Mouse (Mus musculus) cerebral cortex, adult 2 months (tissue): ENCODE data around the gene Rps6kc1.

Experiments used
- WGBS: fragments of 180-500 bp; shearing (Covaris S2); methylation state at CpG from one replicate; pipeline ENCODE4 v1.1.7; 2018; 5-methylcytosine and 5-hydroxymethylcytosine counted together

Gene Rps6kc1

DNA sequence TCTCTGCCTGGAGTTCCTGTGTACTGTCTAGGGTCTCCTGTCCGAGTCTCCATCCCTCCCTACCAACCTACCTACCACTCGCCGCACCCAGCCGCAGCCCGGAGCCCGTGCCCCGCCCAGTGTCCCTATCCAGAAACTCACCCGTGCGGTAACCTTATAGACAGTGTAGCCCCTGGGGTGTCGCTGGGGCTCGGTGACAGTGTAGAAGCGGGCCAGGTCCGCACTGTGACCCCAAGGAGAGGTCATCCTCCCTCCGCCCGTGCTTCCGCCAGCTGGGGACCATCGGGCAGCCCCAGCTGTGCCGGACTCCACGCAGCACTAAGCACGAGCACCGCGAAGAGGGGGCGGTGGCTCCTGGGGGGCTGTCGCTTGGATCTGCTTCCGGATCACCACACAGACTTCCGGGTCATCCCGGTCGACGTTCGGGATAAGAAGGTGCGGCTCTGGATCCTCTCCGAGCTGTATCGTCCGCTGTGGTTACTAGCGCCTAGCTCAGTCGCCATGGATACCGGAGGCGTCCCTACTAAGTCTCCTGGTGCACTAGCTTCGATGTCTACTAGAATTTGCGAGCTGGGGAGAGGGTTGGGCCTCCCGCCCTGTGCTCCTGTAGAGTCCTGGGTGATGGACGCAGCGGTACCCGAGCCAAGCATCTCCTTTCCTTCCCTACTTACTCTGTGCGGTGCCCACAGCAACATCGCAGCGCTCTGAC is at the start of gene Rps6kc1:
Gene Rps6kc1, minus strand, starts transcription at position 356 of the 709 bp plus-strand sequence.
- under 1% methylated on average over 47 of the region's 47 CpGs for WGBS

DNA sequence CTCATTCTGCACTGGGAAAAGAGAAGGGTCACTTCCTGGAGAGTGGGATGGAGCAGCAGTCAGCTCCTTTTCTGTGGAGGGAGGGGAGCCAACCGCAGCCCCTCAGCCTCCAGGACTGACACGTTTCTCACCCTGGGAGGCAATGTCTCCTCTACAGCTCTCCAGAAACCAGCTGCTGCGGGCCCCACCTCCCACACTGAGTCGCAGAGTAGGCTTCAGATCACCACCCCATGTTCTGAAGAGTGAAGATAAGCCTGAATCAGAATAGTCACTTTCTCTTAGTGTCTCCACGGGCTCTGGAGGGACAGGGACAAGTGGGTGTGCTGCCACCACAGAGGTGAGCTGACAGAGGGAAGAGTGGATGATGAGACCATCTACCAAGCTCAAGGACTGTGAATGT is 47.3 kb upstream of the Rps6kc1 start:
- 61% methylated on average over 5 of the region's 5 CpGs for WGBS

DNA sequence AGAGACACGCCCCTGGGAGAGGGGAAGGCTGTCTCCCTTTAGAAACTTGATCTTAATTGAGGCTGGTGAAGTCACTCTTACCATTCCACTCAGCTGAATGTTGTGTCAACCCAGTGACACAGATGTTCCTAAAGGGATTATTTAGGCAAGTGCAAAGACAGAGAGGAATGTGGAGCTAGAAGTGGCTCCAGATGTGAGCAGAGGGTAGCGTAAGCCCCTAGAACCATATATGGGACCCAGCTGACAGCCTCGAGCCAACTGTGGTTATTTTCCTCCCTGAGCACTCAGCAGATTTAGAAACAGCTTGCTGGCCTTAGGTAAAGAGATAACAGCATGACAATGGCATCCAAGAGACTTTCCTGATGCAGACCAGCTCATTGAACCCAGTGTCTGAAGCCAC is 41.4 kb upstream of the Rps6kc1 start:
- WGBS, result 78% methylated on average over 3 of the region's 3 CpGs

DNA sequence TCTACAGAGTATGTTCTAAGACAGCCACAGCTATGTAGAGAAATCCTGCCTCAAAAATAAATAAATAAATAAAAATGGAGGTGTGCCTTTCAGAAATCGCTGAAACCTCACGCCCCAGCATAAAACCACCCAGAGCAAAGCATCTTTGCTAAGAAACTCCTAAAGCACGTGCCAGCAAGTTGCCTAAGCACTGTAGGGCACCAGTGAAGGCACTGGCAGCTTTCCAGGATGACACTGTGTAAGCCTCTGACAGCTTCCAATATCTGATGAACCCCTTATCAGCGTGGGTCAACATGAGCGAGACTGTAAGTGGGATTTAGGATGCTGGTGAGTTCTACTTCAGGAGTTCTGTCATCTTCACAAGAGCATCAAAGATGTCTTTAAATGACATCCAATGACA is 39.4 kb upstream of the Rps6kc1 start:
- WGBS, result 86% methylated on average over 5 of the region's 5 CpGs

DNA sequence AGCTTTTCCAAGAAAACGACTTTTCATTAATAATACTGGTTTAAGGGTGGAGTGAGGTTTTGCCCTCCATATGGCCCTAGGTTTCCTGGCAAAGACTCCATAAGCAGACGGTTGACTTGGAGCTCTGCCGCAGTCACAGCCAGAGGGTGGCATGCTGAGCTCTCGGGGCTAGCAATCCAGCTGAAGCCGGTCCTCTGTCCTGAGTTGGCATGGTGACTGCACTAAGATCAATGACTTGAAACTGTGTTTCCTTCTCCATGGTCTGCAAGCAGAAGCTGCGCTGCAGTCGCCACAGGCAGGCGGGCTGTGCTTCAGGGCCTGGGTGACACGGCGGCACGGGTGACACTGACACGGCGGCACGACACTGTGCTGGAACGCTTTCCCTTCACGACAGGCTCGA is 37.3 kb upstream of the Rps6kc1 start:
- WGBS, result 82% methylated on average over 17 of the region's 17 CpGs

DNA sequence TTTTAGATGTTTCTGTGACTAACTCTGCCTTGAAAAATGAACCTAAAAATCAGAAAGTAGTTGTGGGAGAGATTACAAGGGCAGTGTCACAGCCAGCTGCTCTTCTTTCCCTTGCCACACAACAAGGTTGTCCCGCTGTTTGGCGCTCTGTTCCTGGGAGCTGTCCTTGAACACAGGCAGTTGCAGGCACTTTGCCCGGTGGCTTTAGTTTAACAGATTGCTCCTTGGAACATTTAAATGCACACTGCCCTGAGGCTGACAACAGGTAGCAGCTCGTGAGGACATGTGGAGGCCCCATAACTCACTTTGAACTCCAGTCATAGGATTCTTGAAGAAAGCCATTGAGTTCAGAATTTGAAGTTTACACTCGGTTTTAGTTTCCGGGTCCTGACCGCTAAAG is 36.9 kb upstream of the Rps6kc1 start:
- 87% methylated on average over 7 of the region's 7 CpGs for WGBS

DNA sequence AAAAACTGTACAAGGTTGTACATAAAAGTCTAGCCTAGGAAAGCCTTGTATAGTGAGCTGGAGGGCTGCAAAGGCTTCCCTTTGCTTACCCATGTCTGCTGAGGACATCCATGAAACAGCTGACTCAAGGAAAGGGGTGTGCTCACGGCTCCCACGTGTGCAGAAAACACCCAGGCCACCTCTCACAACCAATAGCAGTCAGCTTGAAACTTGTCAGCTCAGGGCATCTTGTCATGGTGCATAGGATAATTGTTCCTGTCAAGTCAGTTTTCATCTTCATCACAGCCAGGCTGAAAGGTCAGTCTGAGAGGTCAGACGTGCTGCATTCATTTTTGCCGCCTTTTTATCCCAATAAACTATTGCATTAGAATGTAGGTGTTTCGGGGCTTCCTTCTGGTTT is 36.4 kb upstream of the Rps6kc1 start:
- WGBS, result 81% methylated on average over 5 of the region's 5 CpGs

DNA sequence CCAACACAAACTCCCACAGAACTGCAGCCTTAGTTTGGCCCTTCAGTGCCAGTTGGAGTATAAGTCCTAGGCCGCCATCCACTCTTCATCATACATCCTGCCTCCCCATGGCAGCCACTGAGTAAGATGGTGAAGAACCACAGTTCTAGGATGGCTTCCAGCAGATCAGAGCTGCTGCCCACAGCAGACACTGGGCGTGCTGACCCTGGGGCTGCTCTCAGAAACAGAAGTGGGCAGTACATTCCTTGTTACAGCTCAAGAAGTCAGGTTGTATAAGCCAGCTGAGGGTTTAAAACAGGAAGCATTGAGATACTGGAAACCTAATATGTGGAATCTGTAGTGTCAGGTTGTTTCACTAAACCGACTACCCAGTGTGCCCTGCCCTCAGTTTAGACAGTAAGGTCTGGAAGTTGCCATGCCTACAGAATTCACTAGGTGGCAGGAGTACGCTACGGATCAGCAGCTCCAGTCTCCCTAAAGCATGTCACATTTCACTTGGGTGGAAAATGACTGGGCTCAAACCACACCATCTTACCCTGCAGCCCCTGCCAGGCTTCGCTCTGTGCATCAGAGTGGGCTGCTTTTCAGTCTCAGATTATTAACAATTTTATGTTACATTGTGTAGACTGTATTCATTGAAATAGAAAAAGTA is 32.7 kb upstream of the Rps6kc1 start:
- 40% methylated on average over 6 of the region's 6 CpGs for WGBS

DNA sequence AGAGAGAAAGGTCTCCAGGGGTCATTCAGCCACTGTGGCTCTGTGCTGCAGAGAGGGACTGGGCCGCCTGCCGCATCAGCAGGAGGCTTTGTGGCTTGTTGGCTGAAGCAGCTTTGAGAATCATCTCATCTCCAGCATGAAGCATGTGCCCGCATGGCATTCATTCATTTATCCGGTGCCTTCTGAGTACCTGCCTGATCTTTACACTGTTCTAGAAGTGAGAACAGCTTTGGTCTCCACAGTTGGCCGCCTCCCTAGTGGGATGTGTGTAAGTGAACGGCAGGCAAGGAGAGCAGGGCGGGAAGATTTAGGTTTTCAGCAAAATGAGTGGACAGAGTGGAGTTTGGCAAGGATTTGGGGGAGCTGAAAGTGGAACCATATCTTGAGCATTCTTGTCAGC is 28.2 kb upstream of the Rps6kc1 start:
- WGBS, result 81% methylated on average over 7 of the region's 7 CpGs

DNA sequence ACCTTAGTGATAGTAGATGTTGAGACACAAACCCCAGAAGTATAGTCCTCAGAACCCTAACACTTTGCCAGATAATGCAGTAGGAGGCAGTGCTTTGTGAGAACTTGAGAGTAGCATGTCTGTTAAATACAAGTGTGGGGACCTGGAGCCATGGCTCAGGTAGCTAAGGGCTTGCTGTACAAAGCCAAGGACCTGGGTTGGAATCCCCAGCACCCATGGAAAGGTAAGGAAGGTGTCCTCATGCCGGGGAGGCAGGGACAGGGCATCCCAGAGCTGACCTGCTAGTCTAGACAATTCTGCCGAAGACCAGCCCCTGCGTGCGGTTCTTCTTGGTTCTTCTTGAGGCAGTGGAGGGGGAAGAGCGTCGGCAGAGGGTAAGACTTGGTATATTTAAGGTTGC is 18.6 kb upstream of the Rps6kc1 start:
- WGBS, result 90% methylated on average over 6 of the region's 6 CpGs

DNA sequence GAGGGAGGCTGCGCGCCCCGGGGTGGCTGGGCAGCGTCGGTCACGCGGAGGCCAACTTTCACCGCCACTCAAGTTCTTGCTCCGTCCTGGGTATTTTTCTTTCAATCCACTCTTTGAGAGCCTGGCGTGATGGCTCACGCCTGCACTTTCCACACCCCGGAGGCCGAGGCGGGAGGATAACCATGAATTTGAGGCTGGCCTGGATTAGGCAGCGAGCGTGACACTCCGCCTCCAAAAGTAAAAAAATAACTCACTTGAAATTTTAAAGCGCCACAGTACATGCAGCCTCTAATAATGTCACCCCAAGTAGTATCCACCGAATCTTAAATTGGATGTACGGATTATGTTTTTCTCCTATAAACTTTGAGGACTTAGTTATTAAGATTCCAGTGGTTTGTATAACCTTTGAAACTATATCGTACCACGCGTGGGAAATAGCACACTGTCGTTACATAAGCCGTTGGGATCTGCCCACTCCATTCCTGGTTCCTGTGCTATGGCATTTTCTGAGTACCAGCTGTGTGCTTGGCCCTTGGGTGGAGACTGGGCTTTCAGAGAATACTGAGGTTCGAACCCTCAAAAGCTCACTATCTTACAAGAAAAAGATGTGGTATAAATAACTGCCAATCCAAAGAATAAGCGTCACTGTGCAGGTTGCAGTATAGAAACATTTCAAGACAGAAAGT is 17.6 kb upstream of the Rps6kc1 start:
- WGBS, result 2% methylated on average over 27 of the region's 27 CpGs

DNA sequence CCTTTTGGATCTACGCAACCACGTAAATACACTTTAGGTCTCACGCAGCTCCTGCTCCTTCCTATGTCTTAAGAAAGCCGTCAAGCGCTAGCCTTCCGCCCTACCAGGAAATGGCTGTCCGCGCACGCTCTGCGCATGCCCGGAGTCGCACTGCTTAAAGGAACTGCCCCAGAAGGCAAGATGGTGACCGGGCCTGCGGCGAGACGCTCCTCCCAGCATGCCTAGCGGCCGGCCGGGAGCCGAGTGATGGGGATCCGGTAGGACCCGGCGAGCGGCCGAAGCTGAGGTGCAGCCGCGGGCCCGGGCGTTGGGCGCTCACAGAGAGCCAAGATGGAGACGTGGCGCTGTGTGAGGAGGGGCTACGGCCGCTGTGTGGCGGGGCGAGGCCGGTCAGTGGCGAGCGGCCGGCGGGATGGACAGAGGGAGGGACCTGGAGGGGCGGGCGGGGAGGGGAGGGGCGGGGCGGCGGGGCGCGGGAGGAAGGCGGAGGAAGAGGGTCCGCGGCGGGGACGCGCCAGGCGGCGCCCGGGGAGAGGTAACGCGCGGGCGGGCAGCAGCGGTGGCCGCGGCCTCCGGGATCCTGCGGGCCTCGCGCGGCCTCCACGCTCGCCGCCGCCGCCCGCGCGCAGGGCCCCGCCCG is 16.9 kb upstream of the Rps6kc1 start:
- WGBS, result 2% methylated on average over 57 of the region's 79 CpGs

DNA sequence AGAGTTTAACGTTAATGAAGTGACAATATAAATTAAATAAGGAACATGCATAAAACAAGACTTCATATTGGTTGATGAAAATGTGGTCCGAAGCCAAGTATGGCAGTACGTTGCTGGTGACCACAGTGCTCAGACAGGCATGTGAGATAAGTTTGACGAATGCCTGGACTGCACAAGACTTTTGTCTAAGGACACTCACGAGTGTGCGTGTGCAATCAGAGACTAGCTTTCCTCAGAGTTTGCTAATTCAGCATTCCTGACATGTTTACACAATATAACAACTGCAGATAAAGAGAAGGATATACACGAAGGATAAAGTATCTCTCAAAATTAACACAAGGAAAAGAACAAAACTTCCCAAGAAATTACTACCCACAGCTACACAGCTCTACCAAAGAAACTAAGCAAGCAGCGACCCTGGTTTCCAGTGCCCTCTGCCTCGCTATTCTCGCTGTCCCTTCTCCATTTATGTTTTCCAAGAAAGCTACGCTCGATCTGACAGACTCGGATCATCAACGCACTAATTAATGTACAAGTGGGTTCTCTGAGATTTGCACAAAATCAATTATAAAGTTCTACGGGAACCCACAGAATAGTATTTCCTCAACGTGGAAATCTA is 16.3 kb upstream of the Rps6kc1 start:
- 13% methylated on average over 16 of the region's 16 CpGs for WGBS

DNA sequence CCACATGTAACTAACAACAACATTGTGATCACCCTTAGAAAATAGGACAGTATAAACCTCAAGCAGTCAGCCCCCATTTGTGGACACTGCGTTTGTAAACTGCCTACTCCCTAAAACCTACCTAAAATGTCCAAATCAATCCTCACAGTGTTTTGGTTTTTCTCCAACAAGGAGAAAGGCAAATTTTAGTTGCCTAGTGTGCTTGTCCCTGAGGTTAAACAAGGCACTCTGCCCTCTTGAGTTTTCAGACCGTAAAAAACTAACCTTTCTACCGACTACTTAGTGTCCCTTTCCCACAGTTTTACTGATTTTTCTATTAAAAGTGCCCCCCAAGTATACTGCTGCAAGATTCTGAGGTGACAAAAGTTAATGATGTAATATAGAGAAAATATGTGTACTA is 15.7 kb upstream of the Rps6kc1 start:
- WGBS, result 91% methylated on average over 3 of the region's 3 CpGs

DNA sequence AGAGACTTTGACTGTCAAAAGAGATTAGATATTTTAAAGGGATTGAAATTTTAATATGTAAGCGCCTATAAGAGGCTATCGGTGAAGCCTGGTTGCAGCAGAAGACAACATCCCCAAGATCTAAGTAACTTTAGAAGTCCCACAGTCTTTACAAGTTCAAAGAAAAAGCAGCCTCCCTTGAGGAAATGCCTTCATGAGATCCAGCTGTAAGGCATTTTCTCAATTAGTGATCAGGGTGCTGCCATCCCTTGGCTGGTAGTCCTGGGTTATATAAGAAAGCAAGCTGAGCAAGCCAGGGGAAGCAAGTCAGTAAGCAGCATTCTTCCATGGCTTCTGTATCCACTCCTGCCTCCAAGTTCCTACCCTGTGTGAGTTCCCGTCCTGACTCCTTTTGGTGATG is 13.2 kb upstream of the Rps6kc1 start, which contains the start of gene Angel2:
Gene Angel2, plus strand, starts transcription at position 301 of the 400 bp plus-strand sequence.
- WGBS, result 89% methylated on average over 3 of the region's 3 CpGs

DNA sequence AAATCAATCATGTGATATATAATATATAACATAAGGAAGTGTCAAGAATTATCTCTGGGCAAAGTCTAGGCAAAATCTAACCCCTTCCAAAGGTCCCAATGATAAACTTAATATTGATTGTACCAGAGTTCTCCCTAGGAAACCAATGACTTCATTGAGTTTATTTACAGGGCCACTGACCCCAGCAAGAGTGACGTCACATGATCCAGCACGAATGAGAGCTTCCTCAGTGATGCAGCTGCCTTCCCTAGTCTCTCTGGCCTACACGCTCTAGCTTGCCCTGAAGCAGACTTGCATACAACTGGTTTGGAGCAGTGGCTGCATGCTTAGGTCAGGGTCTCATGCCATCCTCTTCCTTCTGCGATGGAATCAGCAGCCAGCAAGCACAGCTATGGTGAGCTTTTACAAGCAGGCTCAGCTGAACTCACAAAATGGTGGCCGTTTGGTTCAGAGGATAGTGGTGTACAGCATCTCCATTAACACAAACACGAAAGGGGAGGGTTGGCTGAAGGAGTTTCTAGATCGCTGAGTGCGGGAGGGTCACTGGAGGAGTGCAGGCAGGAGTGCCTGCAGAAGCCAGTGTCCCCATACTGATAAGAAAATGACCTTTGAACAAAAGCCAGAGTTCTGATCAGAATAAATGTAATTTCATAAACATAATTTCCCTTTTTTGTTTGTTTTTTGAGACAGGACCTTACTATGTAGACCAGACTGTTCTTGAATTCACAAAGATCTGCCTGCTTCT is 8.3 kb upstream of the Rps6kc1 start:
- WGBS, result 67% methylated on average over 8 of the region's 8 CpGs

DNA sequence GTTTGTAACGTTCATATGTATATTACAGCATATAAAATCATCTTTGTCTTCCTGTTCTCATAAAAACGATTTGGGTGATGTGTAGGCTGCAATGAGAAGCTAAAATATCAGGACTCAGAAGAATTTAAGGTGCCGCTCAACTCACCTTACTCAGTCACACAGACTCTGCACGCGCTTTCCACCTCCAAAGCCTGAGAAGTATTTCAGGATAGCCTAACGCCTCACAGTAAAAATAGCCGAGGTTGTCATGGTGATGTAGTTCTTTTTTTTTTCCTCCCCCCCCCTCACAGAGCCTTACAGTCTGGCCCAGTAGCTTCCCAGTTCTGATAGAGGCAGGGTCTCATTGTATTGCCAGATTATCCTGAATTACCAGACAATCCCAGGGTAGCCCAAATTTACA is 7.4 kb upstream of the Rps6kc1 start:
- WGBS, result 30% methylated on average over 7 of the region's 7 CpGs

DNA sequence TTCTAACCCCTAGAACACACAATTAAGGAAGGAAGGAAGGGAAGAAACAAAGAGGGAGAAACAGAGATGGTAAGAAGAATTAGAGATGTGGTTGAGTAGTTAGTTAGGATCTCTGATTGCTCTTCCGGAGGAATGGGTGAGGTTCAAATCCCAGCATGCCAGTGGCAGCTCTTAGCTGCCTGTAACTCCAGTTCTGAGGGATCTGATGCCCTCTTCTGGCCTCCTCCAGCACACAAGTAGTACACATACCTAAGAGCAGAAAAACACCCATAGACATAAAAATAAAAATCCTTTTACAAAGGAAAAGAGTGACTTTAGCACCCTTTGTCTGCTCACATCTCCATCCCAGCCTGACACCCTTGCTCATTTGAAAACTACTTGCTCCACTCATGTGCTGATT is 1.1 kb upstream of the Rps6kc1 start:
- 32% methylated on average over 1 of the region's 1 CpGs for WGBS

DNA sequence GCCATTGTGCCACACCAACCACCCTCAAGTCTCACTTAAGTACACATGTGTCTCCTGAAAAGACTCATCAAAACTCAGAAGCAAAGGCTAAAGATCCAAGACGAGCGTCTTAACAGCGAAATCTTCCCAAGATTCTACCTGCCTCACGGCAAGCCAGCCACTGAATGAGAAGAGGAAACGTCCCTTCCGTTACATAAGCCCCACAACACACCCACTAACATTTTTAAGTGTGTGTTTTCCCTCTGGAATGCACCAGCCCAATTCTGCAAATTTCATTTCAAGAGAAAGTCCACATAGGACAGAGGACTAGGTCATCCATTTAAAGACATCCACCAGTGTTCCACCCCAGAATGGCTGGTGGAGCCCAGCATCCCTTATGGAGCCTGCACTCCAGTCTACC is 734 bp downstream of the Rps6kc1 start:
- WGBS, result 35% methylated on average over 6 of the region's 6 CpGs

DNA sequence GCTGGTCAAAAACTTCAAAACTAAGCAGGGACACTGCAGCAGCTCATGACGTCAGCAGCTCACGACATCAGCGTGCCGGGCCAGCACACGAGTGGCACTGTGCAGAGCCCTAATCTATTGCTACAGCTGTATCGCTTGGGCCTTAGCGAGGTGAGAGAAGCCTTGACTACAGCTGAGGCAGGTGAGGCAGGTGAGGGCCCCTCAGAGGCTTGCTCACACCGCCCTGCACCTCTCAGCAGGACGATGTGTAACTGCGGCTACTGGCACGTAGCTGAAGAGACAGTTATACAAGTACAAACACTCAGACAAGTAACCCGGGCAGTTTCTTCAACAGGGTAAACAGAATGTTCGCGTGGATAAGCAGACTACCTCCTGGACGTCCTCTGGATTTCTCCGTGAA is 6.9 kb downstream of the Rps6kc1 start:
- 87% methylated on average over 16 of the region's 16 CpGs for WGBS

DNA sequence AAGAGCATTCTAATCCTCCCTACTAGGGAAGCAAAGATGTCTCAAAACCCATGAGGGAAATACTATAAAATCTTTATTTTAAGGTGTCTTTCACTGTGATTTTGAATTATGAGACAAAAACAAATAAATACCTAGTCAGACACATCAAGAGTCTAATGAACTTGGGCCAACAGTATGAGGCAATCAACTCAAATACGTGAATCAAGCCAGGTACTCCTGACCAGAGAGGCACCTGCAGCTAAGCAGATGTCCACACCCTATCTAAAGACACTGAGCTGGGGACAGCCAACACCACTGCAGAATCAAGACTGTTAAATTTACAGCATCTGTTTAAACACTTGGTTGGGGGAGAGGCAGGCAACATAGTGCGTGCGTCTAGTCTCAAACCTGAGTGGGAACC is 7.4 kb downstream of the Rps6kc1 start:
- 88% methylated on average over 3 of the region's 3 CpGs for WGBS
